Mouse (Mus musculus): Measurements from ENCODE around the gene Cpsf6.

- peak; percentile 73 for TF ChIP-seq CTCF (conservative IDR thresholded peaks at IDR 0.05; ENCODE audit: insufficient read depth, insufficient read length, low read depth, low read length)
- no peak for TF ChIP-seq POLR2A (IDR thresholded peaks at IDR 0.05; ENCODE audit: low read depth, low read length)
These were observed 22.9 kb upstream of the Cpsf6 start for GRCm38 (mm10) chr10:117402403-117403333.

Measured in kidney, adult 2 months (tissue).